Mouse (Mus musculus) kidney, adult 2 months (tissue): ENCODE measurements around the gene S100pbp.

ENCODE experiments used
- CTCF ChIP-seq: fragments of 200-500 bp; conservative IDR thresholded peaks from 2 replicates; pipeline ENCODE4 v1.5.1; 2011; ENCODE audit warnings: low read depth, mild to moderate bottlenecking, control low read depth, low read length, moderate library complexity, mixed read lengths; ENCODE audit not compliant: insufficient read depth, insufficient read length
- POLR2A ChIP-seq: fragments of 200-500 bp; IDR thresholded peaks from one replicate; pipeline ENCODE4 v1.6.1; 2011; ENCODE audit warnings: low read depth, low read length, control low read depth

DNA sequence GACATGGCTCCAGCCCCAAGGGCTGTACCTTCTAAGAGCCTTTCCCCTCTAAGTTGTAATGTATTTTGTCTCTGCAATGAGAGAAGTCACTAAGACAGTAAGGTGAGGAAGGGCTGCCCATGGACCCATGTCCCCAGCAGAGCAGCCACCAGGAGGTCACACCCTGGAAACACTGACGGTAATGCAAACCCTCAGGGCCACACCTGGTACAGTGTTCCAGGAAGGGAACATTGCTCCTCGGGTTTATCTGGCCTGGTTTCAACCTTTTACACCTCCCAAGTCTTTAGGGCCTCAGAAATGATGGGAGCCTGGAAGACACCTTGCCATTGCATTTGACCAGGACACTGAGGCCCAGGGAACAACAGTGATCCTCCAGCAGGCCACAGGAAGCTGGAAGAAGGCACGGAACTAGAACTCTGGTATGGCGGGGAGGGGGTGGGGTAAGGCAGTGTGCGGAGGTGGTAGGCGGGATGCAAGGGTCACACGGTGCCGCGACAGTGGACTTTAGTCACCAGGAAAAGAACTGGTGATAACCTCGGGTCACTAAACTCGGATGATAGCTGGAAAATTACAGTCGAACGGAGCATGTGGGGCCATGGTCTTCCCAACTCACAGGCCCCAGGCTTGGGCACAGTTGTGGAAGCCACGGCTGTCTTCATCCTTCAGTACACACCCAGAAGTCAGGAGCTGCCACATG, 87.2 kb downstream of the S100pbp start:
- TF ChIP-seq POLR2A (no peak), CTCF (no peak)
